Mouse (Mus musculus): Measurements from ENCODE around the gene Pop4. TPM values are rescaled to one million over a fixed set of nuclear protein-coding genes. Genes with fewer than 3 reads are reported as not detected.

The Pop4 gene
- polyA plus RNA-seq, 1 experiment from 2014 or later = 77.6 TPM

- H3K4me2 ChIP-seq = no peak overlapping the region
- no peaks in the 10 kb centered on the region for H3K27me3 ChIP-seq
- H3K36me3 ChIP-seq = no peaks in the 10 kb centered on the region
- no peak for ATAC-seq (ENCODE audit: low read depth)
- no peaks in the 10 kb centered on the region for H3K4me1 ChIP-seq (replicated peaks)
- no peak overlapping the region for H3K4me3 ChIP-seq
- no peaks in the 10 kb centered on the region for H3K9me3 ChIP-seq
- H3K9ac ChIP-seq = no peak overlapping the region
- no peak overlapping the region for H3K27ac ChIP-seq (replicated peaks)
Measured at GRCm38 (mm10) chr7:38237140-38237539, 34.1 kb downstream of the Pop4 start.

DNA sequence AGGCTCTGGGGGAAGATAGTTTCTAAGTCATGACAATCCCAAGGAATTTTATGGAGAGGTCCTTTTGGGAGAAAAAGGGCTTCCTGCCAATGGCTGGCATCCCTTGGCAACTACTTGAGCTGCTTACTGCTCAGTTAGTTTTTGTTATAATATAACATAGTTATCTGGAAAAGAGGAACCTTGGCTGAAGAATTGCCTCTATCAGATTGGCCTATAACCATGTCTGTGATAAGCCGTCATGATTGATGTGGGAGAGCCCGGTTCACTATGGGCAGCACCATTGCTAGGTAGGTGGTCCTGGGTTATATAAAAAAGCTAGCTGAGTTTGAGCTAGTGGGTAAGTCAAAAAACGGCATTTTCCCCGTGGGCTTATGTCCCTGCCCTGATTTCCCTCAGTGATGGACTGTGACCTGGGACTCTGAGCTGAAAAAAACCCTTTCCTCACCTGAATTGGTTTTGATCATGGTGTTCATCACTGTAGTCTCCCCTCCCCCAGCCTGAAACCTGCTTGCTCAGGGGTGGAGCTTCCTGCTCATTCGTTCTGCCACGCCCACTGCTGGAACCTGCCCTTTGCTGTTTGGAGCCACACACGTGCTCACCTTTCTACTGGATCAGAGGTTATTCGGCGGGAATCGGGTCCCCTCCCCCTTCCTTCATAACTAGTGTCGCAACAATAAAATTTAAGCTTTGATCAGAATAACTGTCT is 34.7 kb downstream of the Pop4 start:
- Histone ChIP-seq H3K4me2 (no peak overlapping the region), H3K4me3 (no peak overlapping the region), H3K27ac (replicated peaks) (no peak overlapping the region), H3K36me3 (no peaks in the 10 kb centered on the region), H3K4me1 (replicated peaks) (no peaks in the 10 kb centered on the region), H3K27me3 (no peaks in the 10 kb centered on the region), H3K9ac (no peak overlapping the region), H3K9me3 (no peaks in the 10 kb centered on the region)
- WGBS = 43% methylated on average over 11 of the region's 11 CpGs
- ATAC-seq (ENCODE audit: low read depth) = no peak

GRCm38 (mm10) chr7:38230285-38230684 is 40.9 kb downstream of the Pop4 start:
- Histone ChIP-seq H3K27me3 (peaks cover 18% of the 10 kb centered on the region), H3K27ac (replicated peaks) (no peak overlapping the region), H3K9ac (no peak overlapping the region), H3K4me2 (no peak overlapping the region), H3K36me3 (no peaks in the 10 kb centered on the region), H3K9me3 (no peaks in the 10 kb centered on the region), H3K4me3 (no peak overlapping the region), H3K4me1 (replicated peaks) (peaks cover 16% of the 10 kb centered on the region)
- no peak for ATAC-seq (ENCODE audit: low read depth)
- 23% methylated on average over 8 of the region's 8 CpGs for WGBS

DNA sequence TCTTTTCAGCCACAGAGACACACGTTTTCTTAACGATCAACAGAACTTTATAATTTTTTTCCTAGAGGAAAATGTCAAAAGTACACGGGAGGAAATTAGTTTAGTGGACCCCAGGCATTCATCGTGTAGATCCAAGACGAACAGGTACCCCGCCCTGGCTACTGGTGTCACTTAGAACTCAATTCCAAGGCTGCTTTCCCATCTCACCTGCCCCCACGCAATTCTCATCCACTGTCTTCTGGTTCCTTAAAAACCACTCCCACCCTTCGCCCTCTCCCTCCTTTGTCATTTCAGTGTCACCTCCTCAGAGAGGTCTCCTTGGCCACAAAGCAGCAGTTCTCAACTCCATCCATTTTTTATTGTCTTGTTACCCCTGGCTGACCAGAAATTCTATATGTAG is 42.9 kb downstream of the Pop4 start:
- Histone ChIP-seq H3K27me3 (peaks cover 18% of the 10 kb centered on the region), H3K4me2 (peak overlapping the region; percentile 92), H3K36me3 (no peaks in the 10 kb centered on the region), H3K4me3 (peak overlapping the region; percentile 47), H3K9ac (no peak overlapping the region; the same call in 1 of the 2 replicates), H3K9me3 (no peaks in the 10 kb centered on the region), H3K27ac (replicated peaks) (no peak overlapping the region), H3K4me1 (replicated peaks) (peaks cover 16% of the 10 kb centered on the region)
- WGBS = 24% methylated on average over 8 of the region's 8 CpGs
- ATAC-seq (ENCODE audit: low read depth) = peak; percentile 19; the same call in 1 of the 2 replicates

DNA sequence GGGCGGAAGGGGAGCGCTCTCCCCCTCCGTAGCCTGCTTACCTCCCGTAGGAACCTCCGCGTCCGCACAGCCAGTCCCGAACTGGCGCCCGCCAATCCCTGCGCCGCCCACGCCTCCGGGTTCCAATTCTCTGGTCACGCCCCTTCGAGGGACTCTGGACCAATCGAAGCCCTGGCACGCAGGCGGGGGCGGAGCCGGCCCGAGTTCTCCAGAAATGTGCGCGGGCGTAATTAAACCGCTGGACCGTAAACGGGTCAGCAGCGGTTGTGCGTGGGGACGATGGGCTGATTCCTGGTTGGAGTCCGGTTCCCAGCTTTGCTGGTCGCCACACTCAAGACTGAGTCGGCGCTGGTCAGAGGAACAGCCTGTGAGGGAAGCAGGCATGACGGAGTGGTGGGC is 43.3 kb downstream of the Pop4 start, which contains the start of gene Plekhf1:
Plekhf1 (minus strand) TSS at position 117 of the 399 bp plus-strand sequence.
- H3K4me3 ChIP-seq = peak within 1 kb of the TSS; percentile 47
- peak; percentile 90 for ATAC-seq (ENCODE audit: low read depth)
- peaks cover 18% of the 10 kb centered on the region for H3K27me3 ChIP-seq
- under 1% methylated on average over 36 of the region's 36 CpGs for WGBS
- no peaks in the 10 kb centered on the region for H3K36me3 ChIP-seq
- H3K27ac ChIP-seq (replicated peaks) = no peak within 1 kb of the TSS
- peaks cover 16% of the 10 kb centered on the region for H3K4me1 ChIP-seq (replicated peaks)
- no peaks in the 10 kb centered on the region for H3K9me3 ChIP-seq
- peak within 1 kb of the TSS; percentile 92 for H3K4me2 ChIP-seq
- H3K9ac ChIP-seq = peak within 1 kb of the TSS; percentile 69

GRCm38 (mm10) chr7:38227181-38227899 is 43.9 kb downstream of the Pop4 start:
- peaks cover 16% of the 10 kb centered on the region for H3K4me1 ChIP-seq (replicated peaks)
- peak overlapping the region; percentile 92 for H3K4me2 ChIP-seq
- peak overlapping the region; percentile 69 for H3K9ac ChIP-seq
- H3K27ac ChIP-seq (replicated peaks) = no peak overlapping the region
- H3K4me3 ChIP-seq = peak overlapping the region; percentile 47
- peaks cover 18% of the 10 kb centered on the region for H3K27me3 ChIP-seq
- WGBS = under 1% methylated on average over 25 of the region's 25 CpGs
- H3K9me3 ChIP-seq = no peaks in the 10 kb centered on the region
- no peaks in the 10 kb centered on the region for H3K36me3 ChIP-seq
- peak; percentile 78 for ATAC-seq (ENCODE audit: low read depth)

DNA sequence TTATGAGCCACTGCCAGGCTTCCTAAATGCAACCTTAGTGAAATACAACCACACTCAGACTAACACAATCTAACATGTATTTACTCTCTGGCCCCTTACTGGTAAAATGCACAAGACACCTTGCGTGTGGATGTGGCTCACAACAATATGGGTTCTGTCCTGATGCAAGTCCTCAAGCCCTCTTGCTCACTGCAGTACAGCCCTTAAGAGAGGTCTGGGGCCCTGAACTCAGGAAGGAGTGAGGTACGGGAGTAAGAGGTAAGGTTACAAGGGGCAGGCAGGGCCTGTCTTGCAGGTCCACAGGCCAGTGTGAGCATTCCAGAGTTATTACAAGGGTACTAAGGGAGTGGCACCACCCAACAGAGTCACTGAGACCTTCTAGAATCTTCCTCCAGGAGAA is 45.0 kb downstream of the Pop4 start:
- no peak overlapping the region for H3K9ac ChIP-seq
- no peak for ATAC-seq (ENCODE audit: low read depth)
- peak overlapping the region; percentile 92; the same call in 1 of the 2 replicates for H3K4me2 ChIP-seq
- no peaks in the 10 kb centered on the region for H3K9me3 ChIP-seq
- H3K27ac ChIP-seq (replicated peaks) = no peak overlapping the region
- peaks cover 16% of the 10 kb centered on the region for H3K4me1 ChIP-seq (replicated peaks)
- WGBS = 91% methylated on average over 2 of the region's 2 CpGs
- peaks cover 18% of the 10 kb centered on the region for H3K27me3 ChIP-seq
- no peak overlapping the region for H3K4me3 ChIP-seq
- no peaks in the 10 kb centered on the region for H3K36me3 ChIP-seq

GRCm38 (mm10) chr7:38224577-38225369 is 46.5 kb downstream of the Pop4 start:
- Histone ChIP-seq H3K4me2 (no peak overlapping the region), H3K9me3 (no peaks in the 10 kb centered on the region), H3K4me3 (no peak overlapping the region), H3K36me3 (no peaks in the 10 kb centered on the region), H3K27ac (replicated peaks) (no peak overlapping the region), H3K27me3 (peaks cover 13% of the 10 kb centered on the region), H3K4me1 (replicated peaks) (peaks cover 16% of the 10 kb centered on the region), H3K9ac (no peak overlapping the region)
- 89% methylated on average over 13 of the region's 13 CpGs for WGBS
- no peak for ATAC-seq (ENCODE audit: low read depth)

DNA sequence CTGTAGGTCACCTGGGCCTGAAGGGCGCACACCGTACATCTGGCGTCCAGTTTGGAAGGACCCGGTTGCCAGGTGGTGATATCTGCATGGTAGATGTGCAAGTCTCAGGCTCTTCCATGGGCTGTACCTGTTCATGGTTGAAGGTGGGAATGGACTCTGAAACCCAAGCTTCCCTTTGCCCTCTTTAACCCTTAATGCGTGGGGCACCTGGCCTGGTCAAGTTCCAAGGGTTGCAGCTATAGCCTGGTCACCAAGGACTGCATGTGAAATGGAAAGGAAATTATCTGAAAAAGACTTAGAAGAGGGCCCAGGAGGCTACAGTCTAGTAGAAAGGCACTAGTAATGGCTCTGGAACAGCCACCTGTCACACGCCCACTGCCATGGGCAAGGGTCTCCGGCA is 50.4 kb downstream of the Pop4 start:
- H3K9ac ChIP-seq = no peak overlapping the region
- no peaks in the 10 kb centered on the region for H3K36me3 ChIP-seq
- no peaks in the 10 kb centered on the region for H3K9me3 ChIP-seq
- H3K27me3 ChIP-seq = no peaks in the 10 kb centered on the region
- WGBS = 97% methylated on average over 7 of the region's 7 CpGs
- H3K27ac ChIP-seq (replicated peaks) = no peak overlapping the region
- ATAC-seq (ENCODE audit: low read depth) = no peak
- no peaks in the 10 kb centered on the region for H3K4me1 ChIP-seq (replicated peaks)
- H3K4me3 ChIP-seq = no peak overlapping the region
- H3K4me2 ChIP-seq = no peak overlapping the region

GRCm38 (mm10) chr7:38219526-38219925 is 51.7 kb downstream of the Pop4 start:
- no peaks in the 10 kb centered on the region for H3K36me3 ChIP-seq
- H3K27ac ChIP-seq (replicated peaks) = no peak overlapping the region
- no peaks in the 10 kb centered on the region for H3K4me1 ChIP-seq (replicated peaks)
- WGBS = 87% methylated on average over 4 of the region's 4 CpGs
- no peak overlapping the region for H3K9ac ChIP-seq
- no peak for ATAC-seq (ENCODE audit: low read depth)
- no peaks in the 10 kb centered on the region for H3K27me3 ChIP-seq
- H3K4me3 ChIP-seq = no peak overlapping the region
- no peak overlapping the region for H3K4me2 ChIP-seq
- H3K9me3 ChIP-seq = no peaks in the 10 kb centered on the region

DNA sequence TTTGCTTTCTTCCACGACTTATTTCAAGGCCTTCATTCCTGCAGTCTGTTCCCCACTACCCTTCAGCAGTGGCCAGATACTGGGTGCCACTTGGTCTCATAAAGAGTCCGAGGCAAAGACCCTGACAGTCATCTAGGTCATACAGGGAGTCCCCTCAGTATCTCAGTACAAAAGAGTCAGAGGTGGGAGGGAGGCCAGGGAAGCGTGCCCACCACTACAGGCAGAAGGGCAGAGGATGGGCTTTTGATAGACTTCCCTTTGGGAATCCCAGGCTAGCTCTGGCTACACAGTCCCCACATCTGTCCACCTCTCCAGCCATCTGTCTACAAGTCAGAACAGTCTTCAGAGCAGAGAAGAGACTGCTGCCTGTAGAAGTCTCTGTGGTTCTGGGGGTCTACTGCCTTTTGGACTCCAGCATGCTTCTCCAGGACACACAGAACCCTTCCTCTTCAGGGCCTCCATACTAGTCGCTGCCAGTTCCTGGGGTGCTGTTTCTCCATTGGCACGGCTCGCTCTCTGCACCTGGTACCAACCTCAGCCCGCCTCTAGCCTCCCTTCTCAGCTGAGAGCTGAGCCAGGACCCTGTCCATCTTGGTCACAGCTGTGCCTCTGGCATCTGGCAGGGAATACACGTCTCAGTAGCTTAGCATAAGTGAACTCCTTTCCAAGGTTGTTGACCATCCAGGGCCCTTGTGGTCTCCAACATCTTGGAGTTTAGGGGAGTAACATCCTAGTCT is 52.4 kb downstream of the Pop4 start:
- Histone ChIP-seq H3K36me3 (no peaks in the 10 kb centered on the region), H3K4me2 (no peak overlapping the region), H3K4me1 (replicated peaks) (no peaks in the 10 kb centered on the region), H3K27ac (replicated peaks) (no peak overlapping the region), H3K9ac (no peak overlapping the region), H3K4me3 (no peak overlapping the region), H3K27me3 (no peaks in the 10 kb centered on the region), H3K9me3 (no peaks in the 10 kb centered on the region)
- 72% methylated on average over 8 of the region's 8 CpGs for WGBS
- no peak for ATAC-seq (ENCODE audit: low read depth)

Measured in neural tube, embryonic 13.5 days (tissue).